12 mouse cellular contexts compared by ENCODE assay signal in the genomic region with DNA sequence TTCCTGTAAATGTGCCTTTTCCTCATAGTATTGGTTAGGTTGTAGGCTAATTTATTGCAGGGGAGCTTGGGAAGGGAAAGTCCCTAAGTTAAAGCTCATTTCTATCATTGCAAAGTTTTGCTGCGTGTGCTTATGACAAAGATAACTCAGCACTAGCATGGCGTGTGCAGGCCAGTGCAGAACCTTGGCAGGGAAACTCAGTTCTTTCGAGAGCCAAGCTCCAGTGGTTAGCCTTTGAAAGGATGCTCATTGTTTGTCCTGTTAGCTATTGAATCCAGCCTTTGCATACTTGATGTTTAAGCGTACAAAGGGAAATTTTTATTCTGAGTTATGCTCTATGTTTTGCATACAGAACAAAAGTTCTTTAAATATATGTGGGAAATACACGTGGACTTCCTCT. TPM values are rescaled to one million over a fixed set of nuclear protein-coding genes. Genes with fewer than 3 reads are reported as not detected.
A peak's percentile ranks its signal among the peaks of the same experiment; 100 is the strongest.
DNase-seq lines count a peak whose midpoint lies in the region; ATAC-seq and TF ChIP-seq lines count a peak whose summit lies in the region.
"Had no signal": no experiment of that assay in that cellular context is flagged by ENCODE, and none has a peak within 500 bp of the region (broad histone marks: within the 10 kb centered on the region; RNA-seq: fewer than 3 reads in every experiment).

No protein-coding gene starts in this region.

- TF ChIP-seq POLR2A in lung, adult 2 months (IDR thresholded peaks at IDR 0.05; ENCODE audit: borderline replicate concordance, extremely low read depth, low read depth, low read length): no peak

- no peak for DNase-seq in hindbrain, embryonic 11.5 days (ENCODE audit: low spot score)
- peak; percentile 33 for DNase-seq in lung, postnatal 0 days (ENCODE audit: low spot score)
- no peak for DNase-seq in lung, adult 2 months
- peak; percentile 78 for DNase-seq in Muller cell, postnatal 12 days (ENCODE audit: inconsistent ontology term)
- peak; percentile 47 for DNase-seq in fibroblast of lung, adult 2 months (ENCODE audit: low read depth)
- DNase-seq in gastrocnemius, postnatal 10 days: no peak
- DNase-seq: embryo, embryonic 11 days; forebrain, postnatal 0 days had no signal

- WGBS in hindbrain, embryonic 16.5 days: 42% methylated on average over 5 of the region's 5 CpGs
- 67% methylated on average over 5 of the region's 5 CpGs for WGBS in hindbrain, embryonic 11.5 days
- 46% methylated on average over 5 of the region's 5 CpGs for WGBS in lung, postnatal 0 days
- 44% methylated on average over 5 of the region's 5 CpGs for WGBS in lung, adult 2 months

- peak; percentile 65; the same call in 1 of the 2 replicates for ATAC-seq in hindbrain, embryonic 16.5 days
- no peak for ATAC-seq in hindbrain, embryonic 11.5 days (ENCODE audit: low FRiP score)
- no peak; the same call in 1 of the 2 replicates for ATAC-seq in lung, postnatal 0 days
- ATAC-seq: forebrain, postnatal 0 days; Patski had no signal

- H3K36me3 ChIP-seq in hindbrain, embryonic 16.5 days (ENCODE audit: control insufficient read depth, insufficient read depth, low read length): no peaks in the 10 kb centered on the region
- H3K36me3 ChIP-seq in hindbrain, embryonic 11.5 days (ENCODE audit: control insufficient read depth, insufficient read depth, low read length): no peaks in the 10 kb centered on the region
- H3K36me3 ChIP-seq in lung, postnatal 0 days (ENCODE audit: insufficient read depth, low read length): no peaks in the 10 kb centered on the region
- H3K36me3 ChIP-seq: neural tube, embryonic 12.5 days had no signal

- H3K9me3 ChIP-seq in hindbrain, embryonic 16.5 days (ENCODE audit: control insufficient read depth, low read length): no peaks in the 10 kb centered on the region
- H3K9me3 ChIP-seq in hindbrain, embryonic 11.5 days (ENCODE audit: control insufficient read depth, low read length): no peaks in the 10 kb centered on the region
- no peaks in the 10 kb centered on the region for H3K9me3 ChIP-seq in lung, postnatal 0 days (ENCODE audit: low read length)
- H3K9me3 ChIP-seq: neural tube, embryonic 12.5 days had no signal

- no peaks in the 10 kb centered on the region for H3K27me3 ChIP-seq in hindbrain, embryonic 16.5 days (replicated peaks; ENCODE audit: control insufficient read depth, insufficient read depth, low read length)
- no peaks in the 10 kb centered on the region for H3K27me3 ChIP-seq in hindbrain, embryonic 11.5 days (ENCODE audit: control insufficient read depth, insufficient read depth, low read length)
- H3K27me3 ChIP-seq in lung, postnatal 0 days (replicated peaks; ENCODE audit: insufficient read depth, low read length): no peaks in the 10 kb centered on the region
- H3K27me3 ChIP-seq: neural tube, embryonic 12.5 days had no signal

- H3K9ac ChIP-seq in hindbrain, embryonic 16.5 days (ENCODE audit: low read depth, low read length): no peak overlapping the region
- H3K9ac ChIP-seq in hindbrain, embryonic 11.5 days (ENCODE audit: low read depth, low read length): no peak overlapping the region
- H3K9ac ChIP-seq in lung, postnatal 0 days (replicated peaks; ENCODE audit: low read depth): no peak overlapping the region
- H3K9ac ChIP-seq: forebrain, postnatal 0 days; neural tube, embryonic 12.5 days had no signal

- no peaks in the 10 kb centered on the region; the same call in 1 of the 2 replicates for H3K4me1 ChIP-seq in hindbrain, embryonic 16.5 days (ENCODE audit: control insufficient read depth, insufficient read depth, low read depth, low read length)
- no peaks in the 10 kb centered on the region for H3K4me1 ChIP-seq in hindbrain, embryonic 11.5 days (replicated peaks; ENCODE audit: control insufficient read depth, insufficient read depth, low read length)
- no peaks in the 10 kb centered on the region for H3K4me1 ChIP-seq in lung, postnatal 0 days (ENCODE audit: insufficient read depth, low read depth, low read length)
- no peaks in the 10 kb centered on the region for H3K4me1 ChIP-seq in lung, adult 2 months (ENCODE audit: control insufficient read depth, insufficient read depth, low read length)

- H3K4me3 ChIP-seq in hindbrain, embryonic 16.5 days (ENCODE audit: low read length): no peak overlapping the region
- no peak overlapping the region for H3K4me3 ChIP-seq in hindbrain, embryonic 11.5 days (ENCODE audit: low read depth, low read length)
- no peak overlapping the region for H3K4me3 ChIP-seq in lung, postnatal 0 days (ENCODE audit: low read depth, low read length)
- no peak overlapping the region for H3K4me3 ChIP-seq in lung, adult 2 months (replicated peaks; ENCODE audit: extremely low read depth, low read depth, low read length)
- H3K4me3 ChIP-seq: neural tube, embryonic 12.5 days had no signal

- no peak for TF ChIP-seq CTCF in lung, postnatal 0 days (IDR thresholded peaks at IDR 0.05)
- no peak for TF ChIP-seq CTCF in lung, adult 2 months (IDR thresholded peaks at IDR 0.05; ENCODE audit: insufficient read depth, low read length)

- H3K4me2 ChIP-seq in hindbrain, embryonic 16.5 days (ENCODE audit: low read length): no peak overlapping the region
- no peak overlapping the region for H3K4me2 ChIP-seq in hindbrain, embryonic 11.5 days (replicated peaks; ENCODE audit: low read depth, low read length)
- H3K4me2 ChIP-seq in lung, postnatal 0 days (replicated peaks; ENCODE audit: low read depth, low read length): no peak overlapping the region
- H3K4me2 ChIP-seq: liver, embryonic 11.5 days; neural tube, embryonic 12.5 days had no signal

- TF ChIP-seq EP300 in lung, postnatal 0 days (IDR thresholded peaks at IDR 0.05): no peak

- H3K27ac ChIP-seq in hindbrain, embryonic 16.5 days (ENCODE audit: low read depth, low read length): no peak overlapping the region
- H3K27ac ChIP-seq in hindbrain, embryonic 11.5 days (ENCODE audit: low read depth, low read length): no peak overlapping the region
- H3K27ac ChIP-seq in lung, postnatal 0 days (ENCODE audit: low read length): no peak overlapping the region
- H3K27ac ChIP-seq: neural tube, embryonic 12.5 days had no signal

RNA-seq across cellular contexts. Expression of gene Skap2, which starts 45.8 kb away (rescaled TPM):
- polyA plus RNA-seq in hindbrain, embryonic 16.5 days (2015; fragmentation: Nextera tagmentation; extraction: Ambion mirVana): 23.8 and 30.3 TPM in 2 replicates
- 29.0 and 30.9 TPM in 2 replicates for polyA plus RNA-seq in hindbrain, embryonic 11.5 days (2014; fragmentation: Nextera tagmentation; extraction: Ambion mirVana)
- polyA plus RNA-seq in lung, postnatal 0 days (2015; fragmentation: Nextera tagmentation; extraction: Ambion mirVana): 78.5 and 82.9 TPM in 2 replicates
- polyA plus RNA-seq in lung, adult 2 months (2012; rRNA removed): 13.7 and 25.4 TPM in 2 replicates
- total RNA-seq in gastrocnemius, postnatal 10 days (2021): 1 to 10 TPM; 6.1 to 9.1 TPM

Comparison
In these comparisons a context has a peak if more than half of its experiments do, and no peak if none do; other contexts are left out.
1. DNase-seq: peak in lung, postnatal 0 days (single experiment), Muller cell, postnatal 12 days (single experiment) and fibroblast of lung, adult 2 months (single experiment); none in hindbrain, embryonic 11.5 days (single experiment), lung, adult 2 months (single experiment) and gastrocnemius, postnatal 10 days (single experiment).